Mouse (Mus musculus): Measurements from ENCODE around the gene Olfr26. TPM values are rescaled to one million over a fixed set of nuclear protein-coding genes. Genes with fewer than 3 reads are reported as not detected.

Gene Olfr26
- polyA plus RNA-seq (2014; fragmentation: Illumina TruSeq; extraction: RNeasy Lipid Tissue Mini Kit (QIAGEN cat#74804); ENCODE audit: insufficient read depth, low read depth, low replicate concordance): not detected

DNA sequence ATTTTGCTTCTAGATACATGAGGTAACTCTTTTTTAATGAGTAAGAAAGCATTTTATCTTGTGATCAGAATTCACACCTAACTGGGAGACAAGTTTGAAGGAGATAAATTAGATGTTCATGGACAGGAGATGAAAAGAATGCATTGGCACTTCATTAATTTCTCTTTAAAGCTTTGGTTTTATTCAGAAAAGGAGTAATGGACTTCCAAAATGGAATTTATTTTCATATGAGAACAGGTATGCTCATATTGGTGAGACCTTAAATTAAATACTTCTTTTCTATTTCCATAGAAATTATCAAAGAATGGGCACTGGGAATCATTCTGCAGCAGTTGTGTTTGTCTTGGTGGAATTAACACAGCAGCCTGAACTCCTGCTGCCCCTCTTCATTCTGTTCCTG is at the start of gene Olfr26:
Gene Olfr26, plus strand, starts transcription at position 301 of the 400 bp plus-strand sequence.

DNA sequence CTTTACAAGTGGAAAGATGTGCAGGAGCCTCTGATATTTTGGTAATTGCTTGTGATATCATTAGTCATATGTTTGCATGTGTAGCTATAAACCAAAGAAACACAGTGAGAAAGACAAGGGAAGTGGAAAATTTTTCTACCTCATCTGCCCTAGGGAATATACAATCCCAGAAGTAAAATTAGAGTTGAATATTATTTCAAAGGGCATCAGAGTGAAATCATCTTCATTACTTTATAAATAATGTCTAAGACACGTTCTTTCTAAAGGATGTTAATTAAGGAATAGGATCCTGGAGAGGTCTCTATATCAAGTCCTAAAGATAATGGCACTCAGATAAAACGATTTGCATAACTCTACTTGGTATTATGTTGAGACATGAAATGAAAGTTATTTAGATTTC is 40.5 kb upstream of the Olfr26 start, which contains the start of gene Olfr922:
Gene Olfr922, plus strand, starts transcription at position 301 of the 400 bp plus-strand sequence.

DNA sequence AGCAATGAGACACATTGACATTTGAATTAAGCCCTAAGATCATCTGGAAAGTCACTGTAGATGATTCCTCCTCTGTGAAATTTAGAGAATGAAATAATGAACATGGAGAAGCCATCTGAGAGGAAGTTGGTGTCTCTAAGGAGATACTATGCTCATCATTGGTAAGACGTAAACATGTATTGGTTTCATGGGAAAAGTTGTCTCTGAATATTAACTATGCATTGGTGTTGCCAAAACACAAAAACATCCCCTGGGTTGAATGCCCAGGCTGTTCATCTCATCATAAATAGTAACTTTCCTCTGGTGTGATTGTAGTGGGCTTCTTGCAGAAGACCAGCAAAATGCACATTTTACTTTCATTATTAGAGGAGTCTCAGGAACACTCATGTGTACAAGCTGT is 28.6 kb upstream of the Olfr26 start, which contains the start of gene Olfr923:
Gene Olfr923, plus strand, starts transcription at position 301 of the 400 bp plus-strand sequence.

DNA sequence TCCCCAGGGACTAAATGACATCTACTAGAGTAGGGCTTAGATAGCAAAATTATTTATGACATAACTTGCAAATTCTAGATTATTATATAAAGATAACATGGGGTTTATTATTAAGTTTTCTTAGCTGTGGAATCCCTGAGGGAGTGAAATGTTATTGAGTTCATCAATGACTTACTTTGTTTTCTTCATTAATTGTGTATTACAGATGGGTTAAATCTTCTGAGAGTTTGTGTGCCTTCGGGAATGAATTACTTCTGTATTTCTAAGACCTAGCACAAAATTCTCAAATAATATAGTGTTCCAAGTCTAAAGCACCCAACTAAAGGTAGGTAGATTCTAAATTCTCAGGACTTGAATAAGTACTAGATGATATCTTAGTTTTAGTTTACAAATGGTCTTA is 10.7 kb upstream of the Olfr26 start, which contains the start of gene Olfr924:
Gene Olfr924, plus strand, starts transcription at position 301 of the 400 bp plus-strand sequence.

DNA sequence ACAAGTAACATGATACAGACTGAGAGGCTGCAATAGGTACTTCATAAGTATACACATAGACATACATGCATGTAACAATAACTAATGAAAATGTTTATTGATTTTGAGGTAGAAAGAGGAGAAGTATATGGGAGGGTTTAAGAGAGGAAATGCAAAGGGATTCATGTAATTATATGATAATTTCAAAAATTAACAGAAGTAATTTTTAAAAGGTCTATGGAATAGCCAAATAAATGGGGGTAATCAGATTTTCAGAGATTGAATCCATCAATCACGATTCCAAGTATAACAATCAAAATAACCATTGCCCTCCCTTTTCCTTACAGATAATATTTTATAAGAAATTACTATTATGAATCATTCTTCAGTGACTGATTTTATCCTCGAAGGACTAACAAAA is 22.0 kb downstream of the Olfr26 start, which contains the start of gene Olfr926:
Gene Olfr926, plus strand, starts transcription at position 301 of the 400 bp plus-strand sequence.

Other genes starting within 250 kb of the Olfr26 start
- gene Olfr914, start 250.0 kb upstream of the Olfr26 start, polyA plus RNA-seq (2014; fragmentation: Illumina TruSeq; extraction: RNeasy Lipid Tissue Mini Kit (QIAGEN cat#74804); ENCODE audit: insufficient read depth, low read depth, low replicate concordance): not detected
- gene Olfr916, start 195.2 kb upstream of the Olfr26 start, polyA plus RNA-seq (2014; fragmentation: Illumina TruSeq; extraction: RNeasy Lipid Tissue Mini Kit (QIAGEN cat#74804); ENCODE audit: insufficient read depth, low read depth, low replicate concordance): not detected
- gene Olfr917, start 189.2 kb upstream of the Olfr26 start, polyA plus RNA-seq (2014; fragmentation: Illumina TruSeq; extraction: RNeasy Lipid Tissue Mini Kit (QIAGEN cat#74804); ENCODE audit: insufficient read depth, low read depth, low replicate concordance): not detected
- gene Olfr918, start 180.5 kb upstream of the Olfr26 start, polyA plus RNA-seq (2014; fragmentation: Illumina TruSeq; extraction: RNeasy Lipid Tissue Mini Kit (QIAGEN cat#74804); ENCODE audit: insufficient read depth, low read depth, low replicate concordance): not detected
- gene Olfr919, start 151.4 kb upstream of the Olfr26 start, polyA plus RNA-seq (2014; fragmentation: Illumina TruSeq; extraction: RNeasy Lipid Tissue Mini Kit (QIAGEN cat#74804); ENCODE audit: insufficient read depth, low read depth, low replicate concordance): not detected
- 27.1 TPM for gene Vwa5a, start 136.8 kb upstream of the Olfr26 start, polyA plus RNA-seq (2014; fragmentation: Illumina TruSeq; extraction: RNeasy Lipid Tissue Mini Kit (QIAGEN cat#74804); ENCODE audit: insufficient read depth, low read depth, low replicate concordance)
- gene Olfr920, start 102.8 kb upstream of the Olfr26 start, polyA plus RNA-seq (2014; fragmentation: Illumina TruSeq; extraction: RNeasy Lipid Tissue Mini Kit (QIAGEN cat#74804); ENCODE audit: insufficient read depth, low read depth, low replicate concordance): 0.10 TPM
- gene Olfr921, start 82.0 kb upstream of the Olfr26 start, polyA plus RNA-seq (2014; fragmentation: Illumina TruSeq; extraction: RNeasy Lipid Tissue Mini Kit (QIAGEN cat#74804); ENCODE audit: insufficient read depth, low read depth, low replicate concordance): not detected
- not detected for gene Olfr922, start 40.4 kb upstream of the Olfr26 start, polyA plus RNA-seq (2014; fragmentation: Illumina TruSeq; extraction: RNeasy Lipid Tissue Mini Kit (QIAGEN cat#74804); ENCODE audit: insufficient read depth, low read depth, low replicate concordance)
- gene Olfr923, start 28.5 kb upstream of the Olfr26 start, polyA plus RNA-seq (2014; fragmentation: Illumina TruSeq; extraction: RNeasy Lipid Tissue Mini Kit (QIAGEN cat#74804); ENCODE audit: insufficient read depth, low read depth, low replicate concordance): not detected
- gene Olfr924, start 10.6 kb upstream of the Olfr26 start, polyA plus RNA-seq (2014; fragmentation: Illumina TruSeq; extraction: RNeasy Lipid Tissue Mini Kit (QIAGEN cat#74804); ENCODE audit: insufficient read depth, low read depth, low replicate concordance): not detected
- gene Olfr926, start 22.1 kb downstream of the Olfr26 start, polyA plus RNA-seq (2014; fragmentation: Illumina TruSeq; extraction: RNeasy Lipid Tissue Mini Kit (QIAGEN cat#74804); ENCODE audit: insufficient read depth, low read depth, low replicate concordance): not detected
- gene Olfr930, start 74.7 kb downstream of the Olfr26 start, polyA plus RNA-seq (2014; fragmentation: Illumina TruSeq; extraction: RNeasy Lipid Tissue Mini Kit (QIAGEN cat#74804); ENCODE audit: insufficient read depth, low read depth, low replicate concordance): not detected
- not detected for gene Olfr933, start 117.3 kb downstream of the Olfr26 start, polyA plus RNA-seq (2014; fragmentation: Illumina TruSeq; extraction: RNeasy Lipid Tissue Mini Kit (QIAGEN cat#74804); ENCODE audit: insufficient read depth, low read depth, low replicate concordance)
- gene Olfr934, start 133.3 kb downstream of the Olfr26 start, polyA plus RNA-seq (2014; fragmentation: Illumina TruSeq; extraction: RNeasy Lipid Tissue Mini Kit (QIAGEN cat#74804); ENCODE audit: insufficient read depth, low read depth, low replicate concordance): not detected
- not detected for gene Olfr935, start 144.6 kb downstream of the Olfr26 start, polyA plus RNA-seq (2014; fragmentation: Illumina TruSeq; extraction: RNeasy Lipid Tissue Mini Kit (QIAGEN cat#74804); ENCODE audit: insufficient read depth, low read depth, low replicate concordance)
- gene Olfr146, start 168.3 kb downstream of the Olfr26 start, polyA plus RNA-seq (2014; fragmentation: Illumina TruSeq; extraction: RNeasy Lipid Tissue Mini Kit (QIAGEN cat#74804); ENCODE audit: insufficient read depth, low read depth, low replicate concordance): not detected
- not detected for gene Olfr937, start 209.9 kb downstream of the Olfr26 start, polyA plus RNA-seq (2014; fragmentation: Illumina TruSeq; extraction: RNeasy Lipid Tissue Mini Kit (QIAGEN cat#74804); ENCODE audit: insufficient read depth, low read depth, low replicate concordance)
- not detected for gene Olfr938, start 223.8 kb downstream of the Olfr26 start, polyA plus RNA-seq (2014; fragmentation: Illumina TruSeq; extraction: RNeasy Lipid Tissue Mini Kit (QIAGEN cat#74804); ENCODE audit: insufficient read depth, low read depth, low replicate concordance)

All from lung, adult 10 weeks (tissue).